Mouse (Mus musculus) left cerebral cortex, adult 11 months (tissue): ENCODE measurements around the gene Dop1a.

Experiments
- DNase-seq: peaks from one replicate; pipeline ENCODE4 v3.0.0; 2022; ENCODE audit warnings: low spot score

The Dop1a gene

GRCm38 (mm10) chr9:86466990-86467870, at the start of gene Dop1a:
Dop1a (plus strand) TSS chr9:86467154.
- peak; percentile 79 for DNase-seq

- DNase-seq: no peak
Measured at GRCm38 (mm10) chr9:86417971-86418370, 49.0 kb upstream of the Dop1a start.

- peak; percentile 27 for DNase-seq
Measured at GRCm38 (mm10) chr9:86419366-86419765, 47.6 kb upstream of the Dop1a start.

- no peak for DNase-seq
Measured at GRCm38 (mm10) chr9:86423331-86423730, 43.6 kb upstream of the Dop1a start.

- no peak for DNase-seq
Measured at GRCm38 (mm10) chr9:86435510-86435909, 31.4 kb upstream of the Dop1a start.

- no peak for DNase-seq
Measured at GRCm38 (mm10) chr9:86436608-86437007, 30.3 kb upstream of the Dop1a start.

GRCm38 (mm10) chr9:86438337-86439009, 28.5 kb upstream of the Dop1a start:
- DNase-seq: no peak

GRCm38 (mm10) chr9:86442248-86442647, 24.7 kb upstream of the Dop1a start:
- DNase-seq: no peak

GRCm38 (mm10) chr9:86446847-86447246, 20.1 kb upstream of the Dop1a start:
- no peak for DNase-seq

- DNase-seq: no peak
Measured at GRCm38 (mm10) chr9:86447431-86447830, 19.5 kb upstream of the Dop1a start.

- DNase-seq: peak; percentile 36
Measured at GRCm38 (mm10) chr9:86449581-86449980, 17.4 kb upstream of the Dop1a start.

- no peak for DNase-seq
Measured at GRCm38 (mm10) chr9:86451094-86451493, 15.9 kb upstream of the Dop1a start.

- DNase-seq: peak; percentile 42
Measured at GRCm38 (mm10) chr9:86451617-86452016, 15.3 kb upstream of the Dop1a start.

GRCm38 (mm10) chr9:86453626-86454025, 13.3 kb upstream of the Dop1a start:
- DNase-seq: no peak

GRCm38 (mm10) chr9:86464151-86465105, 2.5 kb upstream of the Dop1a start, which contains the start of gene Ube2cbp:
Ube2cbp (minus strand) TSS chr9:86464950.
- DNase-seq: peak; percentile 83

GRCm38 (mm10) chr9:86475956-86476355, 9.0 kb downstream of the Dop1a start:
- DNase-seq: no peak

GRCm38 (mm10) chr9:86476763-86477162, 9.8 kb downstream of the Dop1a start:
- no peak for DNase-seq

- DNase-seq: no peak
Measured at GRCm38 (mm10) chr9:86478414-86479093, 11.6 kb downstream of the Dop1a start.

- DNase-seq: no peak
Measured at GRCm38 (mm10) chr9:86482236-86482635, 15.3 kb downstream of the Dop1a start.

GRCm38 (mm10) chr9:86491740-86492139, 24.8 kb downstream of the Dop1a start:
- no peak for DNase-seq

- no peak for DNase-seq
Measured at GRCm38 (mm10) chr9:86496261-86496660, 29.3 kb downstream of the Dop1a start.
